Mouse (Mus musculus): ENCODE measurements around the gene Lax1. TPM values are rescaled to one million over a fixed set of nuclear protein-coding genes. Genes with fewer than 3 reads are reported as not detected.
A peak's percentile ranks its signal among the peaks of the same experiment; 100 is the strongest.
"Not testable (repeated sequence)": the region's sequence is repeated elsewhere in the genome, so short reads cannot be mapped to it uniquely, and the experiment has no call there.

The Lax1 gene
- total RNA-seq, 1 experiment = 1.4 TPM

- H3K27ac ChIP-seq (ENCODE audit: insufficient read depth, low read depth, low read length, poor library complexity, severe bottlenecking) = peak overlapping the region; percentile 96; the same call in 1 of the 2 replicates
- in situ Hi-C loops (cut with MboI; ENCODE audit: low sequenced_read_pairs in 2 of 2, unreplicated experiment in 2 of 2) = no loop called here
- peak overlapping the region in 1 of 2 experiments; percentile 71; a peak in 2 of 4 replicates for H3K4me3 ChIP-seq (ENCODE audit: insufficient read depth in 1 of 2, low read depth in 1 of 2, low read length in 2 of 2, poor library complexity in 1 of 2, severe bottlenecking in 1 of 2)
- peaks cover 5 to 15% of the 10 kb centered on the region in 2 experiments for H3K4me1 ChIP-seq (ENCODE audit: control insufficient read depth in 2 of 2, insufficient read depth in 2 of 2, low read length in 2 of 2, poor library complexity in 1 of 2)
- peak overlapping the region; percentile 45; the same call in 1 of the 2 replicates for H3K9ac ChIP-seq (ENCODE audit: insufficient read depth, low read depth, low read length, poor library complexity, severe bottlenecking)
- no peaks in the 10 kb centered on the region for H3K9me3 ChIP-seq (ENCODE audit: control insufficient read depth, insufficient read depth, low read depth, low read length)
- TF ChIP-seq CHD2 (IDR thresholded peaks at IDR 0.05; ENCODE audit: low read depth, low read length) (no peak), HCFC1 (IDR thresholded peaks at IDR 0.05; ENCODE audit: borderline replicate concordance, insufficient read depth, low read length) (no peak), ZC3H11A (IDR thresholded peaks at IDR 0.05; ENCODE audit: borderline replicate concordance, low read depth, low read length) (no peak), MAFK (IDR thresholded peaks at IDR 0.05; ENCODE audit: insufficient read depth, low read depth, low read length) (no peak), ZNF384 (IDR thresholded peaks at IDR 0.05; ENCODE audit: low read depth, low read length) (no peak)
- H3K36me3 ChIP-seq (ENCODE audit: control insufficient read depth, insufficient read depth, low read length, poor library complexity, severe bottlenecking) = peaks cover under 1% of the 10 kb centered on the region; the same call in 1 of the 2 replicates
- no peak for DNase-seq (ENCODE audit: low read depth, low spot score)
Measured at GRCm38 (mm10) chr1:133670776-133671175, 19.1 kb downstream of the Lax1 start.

- H3K9me3 ChIP-seq (ENCODE audit: control insufficient read depth, insufficient read depth, low read depth, low read length) = no peaks in the 10 kb centered on the region
- peak overlapping the region; percentile 45 to 71 for H3K4me3 ChIP-seq (ENCODE audit: insufficient read depth in 1 of 2, low read depth in 1 of 2, low read length in 2 of 2, poor library complexity in 1 of 2, severe bottlenecking in 1 of 2)
- in situ Hi-C loops (cut with MboI; ENCODE audit: low sequenced_read_pairs in 2 of 2, unreplicated experiment in 2 of 2) = no loop called here
- no peak for TF ChIP-seq ZC3H11A (IDR thresholded peaks at IDR 0.05; ENCODE audit: borderline replicate concordance, low read depth, low read length)
- TF ChIP-seq CHD2 (IDR thresholded peaks at IDR 0.05; ENCODE audit: low read depth, low read length) = no peak
- TF ChIP-seq ZNF384 (IDR thresholded peaks at IDR 0.05; ENCODE audit: low read depth, low read length) = no peak
- TF ChIP-seq HCFC1 (IDR thresholded peaks at IDR 0.05; ENCODE audit: borderline replicate concordance, insufficient read depth, low read length) = no peak
- no peak for TF ChIP-seq MAFK (IDR thresholded peaks at IDR 0.05; ENCODE audit: insufficient read depth, low read depth, low read length)
- H3K27ac ChIP-seq (ENCODE audit: insufficient read depth, low read depth, low read length, poor library complexity, severe bottlenecking) = peak overlapping the region; percentile 96
- H3K4me1 ChIP-seq (ENCODE audit: control insufficient read depth in 2 of 2, insufficient read depth in 2 of 2, low read length in 2 of 2, poor library complexity in 1 of 2) = peaks cover 5 to 15% of the 10 kb centered on the region in 2 experiments
- DNase-seq (ENCODE audit: low read depth, low spot score) = peak; percentile 57
- no peaks in the 10 kb centered on the region; the same call in 1 of the 2 replicates for H3K36me3 ChIP-seq (ENCODE audit: control insufficient read depth, insufficient read depth, low read length, poor library complexity, severe bottlenecking)
- H3K9ac ChIP-seq (ENCODE audit: insufficient read depth, low read depth, low read length, poor library complexity, severe bottlenecking) = peak overlapping the region; percentile 91
Measured at GRCm38 (mm10) chr1:133670190-133670589, 19.7 kb downstream of the Lax1 start.

DNA sequence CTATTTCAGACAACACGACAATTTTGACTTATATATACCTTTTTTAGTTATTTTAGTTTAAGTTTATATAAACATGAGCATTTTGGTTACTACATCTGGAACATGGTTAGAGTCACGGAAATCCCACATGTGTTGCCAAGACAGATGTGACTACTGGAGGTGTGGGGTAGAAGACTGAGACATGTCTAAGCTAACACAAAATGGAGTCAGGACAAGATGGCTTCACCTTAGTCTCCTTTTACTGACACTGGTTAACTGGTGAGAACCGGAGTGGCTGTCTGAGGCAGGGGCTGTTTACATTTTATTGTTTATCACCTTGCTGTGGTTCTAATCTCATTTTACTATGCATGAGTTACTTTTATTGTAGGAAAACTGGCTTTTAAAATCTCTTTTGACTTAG lies 21.3 kb downstream of the Lax1 start:
- H3K9me3 ChIP-seq (ENCODE audit: control insufficient read depth, insufficient read depth, low read depth, low read length) = no peaks in the 10 kb centered on the region
- in situ Hi-C loops (cut with MboI; ENCODE audit: low sequenced_read_pairs in 2 of 2, unreplicated experiment in 2 of 2) = no loop called here
- no peaks in the 10 kb centered on the region; the same call in 1 of the 2 replicates for H3K36me3 ChIP-seq (ENCODE audit: control insufficient read depth, insufficient read depth, low read length, poor library complexity, severe bottlenecking)
- TF ChIP-seq MAFK (IDR thresholded peaks at IDR 0.05; ENCODE audit: insufficient read depth, low read depth, low read length) (no peak), CHD2 (IDR thresholded peaks at IDR 0.05; ENCODE audit: low read depth, low read length) (no peak), HCFC1 (IDR thresholded peaks at IDR 0.05; ENCODE audit: borderline replicate concordance, insufficient read depth, low read length) (no peak), ZC3H11A (IDR thresholded peaks at IDR 0.05; ENCODE audit: borderline replicate concordance, low read depth, low read length) (no peak), ZNF384 (IDR thresholded peaks at IDR 0.05; ENCODE audit: low read depth, low read length) (no peak)
- peak overlapping the region; percentile 71 to 75 for H3K4me3 ChIP-seq (ENCODE audit: insufficient read depth in 1 of 2, low read depth in 1 of 2, low read length in 2 of 2, poor library complexity in 1 of 2, severe bottlenecking in 1 of 2)
- no peak for DNase-seq (ENCODE audit: low read depth, low spot score)
- H3K4me1 ChIP-seq (ENCODE audit: control insufficient read depth in 2 of 2, insufficient read depth in 2 of 2, low read length in 2 of 2, poor library complexity in 1 of 2) = peaks cover 7 to 17% of the 10 kb centered on the region in 2 experiments
- H3K9ac ChIP-seq (ENCODE audit: insufficient read depth, low read depth, low read length, poor library complexity, severe bottlenecking) = peak overlapping the region; percentile 65
- H3K27ac ChIP-seq (ENCODE audit: insufficient read depth, low read depth, low read length, poor library complexity, severe bottlenecking) = peak overlapping the region; percentile 10; the same call in 1 of the 2 replicates

DNA sequence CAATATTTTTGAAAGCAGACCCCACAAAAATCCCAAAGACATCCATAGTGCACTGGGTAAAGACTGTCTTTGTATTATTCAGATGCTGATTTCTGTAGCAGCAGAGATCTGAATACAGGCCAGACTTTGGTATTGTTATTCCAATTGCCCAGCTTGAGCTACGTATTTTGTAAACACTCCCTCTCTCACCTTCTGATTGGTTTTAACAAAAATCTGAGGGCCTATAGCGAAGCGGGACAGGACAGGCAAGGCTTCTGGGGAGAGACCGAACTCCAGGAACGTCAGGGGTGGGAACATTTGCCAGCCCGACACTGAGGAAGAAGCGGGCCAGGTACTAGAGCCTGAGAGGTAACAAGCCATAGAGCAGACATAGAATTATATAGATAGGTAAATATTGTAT lies 22.2 kb downstream of the Lax1 start:
- Histone ChIP-seq H3K4me3 (ENCODE audit: insufficient read depth in 1 of 2, low read depth in 1 of 2, low read length in 2 of 2, poor library complexity in 1 of 2, severe bottlenecking in 1 of 2) (peak overlapping the region in 1 of 2 experiments; percentile 75; a peak in 2 of 4 replicates), H3K9ac (ENCODE audit: insufficient read depth, low read depth, low read length, poor library complexity, severe bottlenecking) (no peak overlapping the region), H3K36me3 (ENCODE audit: control insufficient read depth, insufficient read depth, low read length, poor library complexity, severe bottlenecking) (no peaks in the 10 kb centered on the region; the same call in 1 of the 2 replicates), H3K9me3 (ENCODE audit: control insufficient read depth, insufficient read depth, low read depth, low read length) (no peaks in the 10 kb centered on the region), H3K4me1 (ENCODE audit: control insufficient read depth in 2 of 2, insufficient read depth in 2 of 2, low read length in 2 of 2, poor library complexity in 1 of 2) (peaks cover 8 to 20% of the 10 kb centered on the region in 2 experiments), H3K27ac (ENCODE audit: insufficient read depth, low read depth, low read length, poor library complexity, severe bottlenecking) (no peak overlapping the region; the same call in 1 of the 2 replicates)
- in situ Hi-C loops (cut with MboI; ENCODE audit: low sequenced_read_pairs in 2 of 2, unreplicated experiment in 2 of 2) = no loop called here
- peak; percentile 57; the same call in 1 of the 2 replicates for TF ChIP-seq CHD2 (IDR thresholded peaks at IDR 0.05; ENCODE audit: low read depth, low read length)
- TF ChIP-seq ZC3H11A (IDR thresholded peaks at IDR 0.05; ENCODE audit: borderline replicate concordance, low read depth, low read length) = no peak
- peak; percentile 86 for DNase-seq (ENCODE audit: low read depth, low spot score)

DNA sequence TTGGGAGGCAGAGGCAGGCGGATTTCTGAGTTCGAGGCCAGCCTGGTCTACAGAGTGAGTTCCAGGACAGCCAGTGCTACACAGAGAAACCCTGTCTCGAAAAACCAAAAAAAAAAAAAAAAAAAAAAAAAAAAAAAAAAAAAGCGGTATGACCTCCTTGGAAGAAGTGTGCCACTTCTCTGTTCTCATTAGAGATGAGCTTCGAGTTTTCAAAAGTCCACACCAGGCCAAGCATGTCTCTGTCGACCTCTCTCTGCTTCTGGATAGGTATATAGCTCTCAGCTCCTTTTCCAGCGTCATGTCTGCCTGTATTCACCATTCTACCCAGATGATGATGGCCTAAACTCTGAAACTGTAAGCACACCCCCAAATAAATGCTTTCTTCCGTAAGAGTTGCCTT lies 24.2 kb downstream of the Lax1 start:
- peak overlapping the region in 1 of 2 experiments; percentile 67; a peak in 1 of 4 replicates for H3K4me3 ChIP-seq (ENCODE audit: insufficient read depth in 1 of 2, low read depth in 1 of 2, low read length in 2 of 2, poor library complexity in 1 of 2, severe bottlenecking in 1 of 2)
- DNase-seq (ENCODE audit: low read depth, low spot score); H3K36me3 ChIP-seq (ENCODE audit: control insufficient read depth, insufficient read depth, low read length, poor library complexity, severe bottlenecking); H3K27ac ChIP-seq (ENCODE audit: insufficient read depth, low read depth, low read length, poor library complexity, severe bottlenecking); H3K9me3 ChIP-seq (ENCODE audit: control insufficient read depth, insufficient read depth, low read depth, low read length); in situ Hi-C loops (cut with MboI; ENCODE audit: low sequenced_read_pairs in 2 of 2, unreplicated experiment in 2 of 2): not testable (repeated sequence)
- peak overlapping the region; percentile 53; the same call in 1 of the 2 replicates for H3K9ac ChIP-seq (ENCODE audit: insufficient read depth, low read depth, low read length, poor library complexity, severe bottlenecking)
- H3K4me1 ChIP-seq (ENCODE audit: control insufficient read depth in 2 of 2, insufficient read depth in 2 of 2, low read length in 2 of 2, poor library complexity in 1 of 2) = peaks cover 8 to 19% of the 10 kb centered on the region in 2 experiments

Measured in ES-E14 (cell line).